Mouse (Mus musculus) neural tube, embryonic 15.5 days (tissue): ENCODE data around the gene Rsrc1. TPM values are rescaled to one million over a fixed set of nuclear protein-coding genes. Genes with fewer than 3 reads are reported as not detected.
"Not testable (repeated sequence)": the region's sequence is repeated elsewhere in the genome, so short reads cannot be mapped to it uniquely, and the experiment has no call there.

Experiments
- ATAC-seq: fragments of 200-750 bp; cut with Nextera tagmentation; 2 replicates; pipeline ENCODE4 v1.8.0; 2017; ENCODE audit warnings: mild to moderate bottlenecking, moderate TSS enrichment, moderate library complexity; ENCODE audit not compliant: low FRiP score
- H3K27ac ChIP-seq: fragments of 300-500 bp; sonication (generic); replicated peaks from 2 replicates; pipeline ENCODE4 v1.5.1; 2015; ENCODE audit warnings: mild to moderate bottlenecking, inconsistent platforms
- H3K27me3 ChIP-seq: fragments of 300-500 bp; sonication (generic); replicated peaks from 2 replicates; pipeline ENCODE4 v1.6.1; 2015; ENCODE audit warnings: inconsistent platforms
- H3K36me3 ChIP-seq: fragments of 300-500 bp; sonication (generic); 2 replicates; pipeline ENCODE4 v1.6.1; 2015; ENCODE audit warnings: inconsistent platforms
- H3K4me1 ChIP-seq: fragments of 300-500 bp; sonication (generic); 2 replicates; pipeline ENCODE4 v1.6.1; 2015; ENCODE audit warnings: inconsistent platforms
- H3K4me2 ChIP-seq: fragments of 300-500 bp; sonication (generic); 2 replicates; pipeline ENCODE4 v1.6.1; 2015; ENCODE audit warnings: inconsistent platforms, mild to moderate bottlenecking, moderate library complexity
- H3K4me3 ChIP-seq: fragments of 300-500 bp; sonication (generic); replicated peaks from 2 replicates; pipeline ENCODE4 v1.5.1; 2015; ENCODE audit warnings: mild to moderate bottlenecking, inconsistent platforms
- H3K9ac ChIP-seq: fragments of 300-500 bp; sonication (generic); replicated peaks from 2 replicates; pipeline ENCODE4 v1.6.1; 2015; ENCODE audit warnings: mild to moderate bottlenecking, inconsistent platforms
- H3K9me3 ChIP-seq: fragments of 300-500 bp; sonication (generic); replicated peaks from 2 replicates; pipeline ENCODE4 v1.6.1; 2016; ENCODE audit warnings: inconsistent platforms
- WGBS: fragments of 180-500 bp; shearing (Covaris S2); methylation state at CpG from one replicate; pipeline ENCODE4 v1.1.7; 2015; ENCODE audit warnings: mixed read lengths; 5-methylcytosine and 5-hydroxymethylcytosine counted together
- polyA plus RNA-seq: library from polyadenylated mRNA; unstranded; fragments of >200 nt; fragmentation: Nextera tagmentation; extraction: Ambion mirVana; gene quantifications from 2 replicates; pipeline ENCODE4 v1.2.1, GENCODE M21; 2015

Gene Rsrc1
- polyA plus RNA-seq, 1 experiment from 2014 or later: 29.9 TPM

- Histone ChIP-seq H3K27me3 (no peaks in the 10 kb centered on the region), H3K9me3 (no peaks in the 10 kb centered on the region), H3K4me1 (no peaks in the 10 kb centered on the region), H3K4me3 (no peak overlapping the region), H3K4me2 (no peak overlapping the region), H3K36me3 (peaks cover 11% of the 10 kb centered on the region), H3K9ac (no peak overlapping the region), H3K27ac (no peak overlapping the region)
- WGBS: 98% methylated on average over 1 of the region's 1 CpGs
- ATAC-seq: no peak
Observed at GRCm38 (mm10) chr3:66996820-66997219, 15.6 kb downstream of the Rsrc1 start.

GRCm38 (mm10) chr3:67036387-67037062 lies 55.3 kb downstream of the Rsrc1 start:
- ATAC-seq: no peak; the same call in 1 of the 2 replicates
- H3K4me1 ChIP-seq: no peaks in the 10 kb centered on the region
- no peak overlapping the region for H3K4me3 ChIP-seq
- no peaks in the 10 kb centered on the region for H3K27me3 ChIP-seq
- H3K36me3 ChIP-seq: no peaks in the 10 kb centered on the region
- WGBS: 54% methylated on average over 6 of the region's 6 CpGs
- H3K27ac ChIP-seq: no peak overlapping the region
- H3K4me2 ChIP-seq: no peak overlapping the region
- no peaks in the 10 kb centered on the region for H3K9me3 ChIP-seq
- no peak overlapping the region for H3K9ac ChIP-seq

GRCm38 (mm10) chr3:67059755-67060154 lies 78.6 kb downstream of the Rsrc1 start:
- no peak overlapping the region for H3K27ac ChIP-seq
- ATAC-seq: no peak
- H3K9me3 ChIP-seq: 0 out of 2 replicates have a peak, but pooled peaks cover 4% of the 10 kb centered on the region
- no peak overlapping the region for H3K4me3 ChIP-seq
- no peaks in the 10 kb centered on the region for H3K27me3 ChIP-seq
- WGBS: 98% methylated on average over 2 of the region's 2 CpGs
- H3K36me3 ChIP-seq: 0 out of 2 replicates have a peak, but pooled peaks cover 2% of the 10 kb centered on the region
- H3K4me2 ChIP-seq: no peak overlapping the region
- no peak overlapping the region for H3K9ac ChIP-seq
- H3K4me1 ChIP-seq: no peaks in the 10 kb centered on the region

- Histone ChIP-seq H3K27ac (no peak overlapping the region), H3K9me3 (no peaks in the 10 kb centered on the region), H3K4me1 (no peaks in the 10 kb centered on the region), H3K27me3 (no peaks in the 10 kb centered on the region), H3K4me3 (no peak overlapping the region), H3K9ac (no peak overlapping the region), H3K4me2 (no peak overlapping the region), H3K36me3 (no peaks in the 10 kb centered on the region)
- 59% methylated on average over 11 of the region's 11 CpGs for WGBS
- ATAC-seq: no peak
Observed at GRCm38 (mm10) chr3:67070575-67071488, 89.6 kb downstream of the Rsrc1 start.

- not testable (repeated sequence) for H3K27me3 ChIP-seq, H3K4me2 ChIP-seq, H3K27ac ChIP-seq, H3K4me3 ChIP-seq, H3K9ac ChIP-seq, H3K36me3 ChIP-seq, H3K4me1 ChIP-seq, H3K9me3 ChIP-seq, ATAC-seq
Observed at GRCm38 (mm10) chr3:67073653-67074052, 92.5 kb downstream of the Rsrc1 start.

GRCm38 (mm10) chr3:67075484-67075883 lies 94.3 kb downstream of the Rsrc1 start:
- Histone ChIP-seq H3K9me3 (no peaks in the 10 kb centered on the region), H3K36me3 (no peaks in the 10 kb centered on the region), H3K9ac (no peak overlapping the region), H3K4me2 (no peak overlapping the region), H3K27me3 (no peaks in the 10 kb centered on the region), H3K27ac (no peak overlapping the region), H3K4me1 (no peaks in the 10 kb centered on the region), H3K4me3 (no peak overlapping the region)
- ATAC-seq: no peak
- 92% methylated on average over 2 of the region's 2 CpGs for WGBS

DNA sequence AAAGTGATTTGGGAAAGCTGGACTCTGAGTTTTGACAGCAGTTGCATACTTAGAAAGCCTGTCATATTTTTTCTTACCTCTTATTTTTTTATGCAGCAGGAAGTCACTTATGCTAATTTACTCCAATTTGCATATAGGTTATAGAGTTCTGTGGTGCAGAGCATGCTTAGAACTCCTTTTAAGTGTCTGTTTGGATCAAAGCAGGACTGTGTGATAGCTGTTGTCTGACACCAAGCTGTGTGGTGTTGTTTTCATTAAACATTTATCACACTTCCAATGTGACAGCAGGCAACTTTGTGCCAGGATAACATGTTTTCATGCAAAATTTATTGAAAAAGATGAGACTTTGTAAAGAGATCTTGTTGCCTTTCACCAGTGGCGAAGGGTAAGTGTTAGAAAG lies 103.6 kb downstream of the Rsrc1 start:
- Histone ChIP-seq H3K4me2 (no peak overlapping the region), H3K27me3 (no peaks in the 10 kb centered on the region), H3K4me3 (no peak overlapping the region), H3K36me3 (no peaks in the 10 kb centered on the region), H3K9ac (no peak overlapping the region), H3K27ac (no peak overlapping the region), H3K9me3 (no peaks in the 10 kb centered on the region), H3K4me1 (no peaks in the 10 kb centered on the region)
- WGBS: 87% methylated on average over 1 of the region's 1 CpGs
- ATAC-seq: no peak

GRCm38 (mm10) chr3:67108428-67108827 lies 127.2 kb downstream of the Rsrc1 start:
- 93% methylated on average over 3 of the region's 3 CpGs for WGBS
- Histone ChIP-seq H3K4me1 (no peaks in the 10 kb centered on the region), H3K27ac (no peak overlapping the region)

DNA sequence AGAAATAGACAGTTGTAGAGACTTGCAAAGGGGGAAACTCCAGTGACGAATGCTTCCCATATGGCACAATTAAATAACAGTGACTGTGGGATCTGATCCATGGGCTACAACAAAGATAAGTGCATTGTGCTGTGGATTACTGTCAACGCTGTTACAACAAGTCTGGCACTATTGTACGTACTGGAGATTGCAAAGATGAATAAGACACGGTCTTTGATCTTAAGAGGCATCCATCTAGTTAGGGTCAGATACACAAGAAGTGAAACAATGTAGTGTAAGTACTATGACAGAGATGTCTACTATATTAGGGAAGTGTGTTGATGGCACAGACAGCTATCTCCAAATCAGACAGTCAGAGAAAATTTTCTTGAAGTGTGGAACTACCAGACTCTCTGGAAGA lies 135.1 kb downstream of the Rsrc1 start:
- 85% methylated on average over 4 of the region's 4 CpGs for WGBS
- Histone ChIP-seq H3K9ac (no peak overlapping the region), H3K4me2 (no peak overlapping the region), H3K4me3 (no peak overlapping the region), H3K36me3 (no peaks in the 10 kb centered on the region), H3K27me3 (no peaks in the 10 kb centered on the region), H3K9me3 (no peaks in the 10 kb centered on the region), H3K27ac (no peak overlapping the region), H3K4me1 (no peaks in the 10 kb centered on the region)
- ATAC-seq: no peak

More at GRCm38 (mm10) chr3:67108428-67108827, 127.2 kb downstream of the Rsrc1 start:
- H3K9me3 ChIP-seq: no peaks in the 10 kb centered on the region
- no peak overlapping the region for H3K9ac ChIP-seq
- no peak overlapping the region for H3K4me3 ChIP-seq
- H3K4me2 ChIP-seq: no peak overlapping the region
- H3K36me3 ChIP-seq: no peaks in the 10 kb centered on the region
- H3K27me3 ChIP-seq: no peaks in the 10 kb centered on the region
- no peak for ATAC-seq

GRCm38 (mm10) chr3:67132521-67132920 lies 151.3 kb downstream of the Rsrc1 start:
- no peaks in the 10 kb centered on the region for H3K27me3 ChIP-seq
- WGBS: 76% methylated on average over 3 of the region's 3 CpGs
- no peak overlapping the region for H3K27ac ChIP-seq
- no peak overlapping the region for H3K4me2 ChIP-seq
- H3K4me1 ChIP-seq: no peaks in the 10 kb centered on the region
- H3K9ac ChIP-seq: no peak overlapping the region
- H3K36me3 ChIP-seq: no peaks in the 10 kb centered on the region; the same call in 1 of the 2 replicates
- no peak for ATAC-seq
- 0 out of 2 replicates have a peak, but pooled peaks cover 5% of the 10 kb centered on the region for H3K9me3 ChIP-seq
- no peak overlapping the region for H3K4me3 ChIP-seq

GRCm38 (mm10) chr3:67135749-67136375 lies 154.7 kb downstream of the Rsrc1 start:
- H3K4me2 ChIP-seq: no peak overlapping the region
- H3K36me3 ChIP-seq: no peaks in the 10 kb centered on the region

More at GRCm38 (mm10) chr3:67135749-67136375, 154.7 kb downstream of the Rsrc1 start:
- Histone ChIP-seq H3K27ac (no peak overlapping the region), H3K27me3 (no peaks in the 10 kb centered on the region), H3K9ac (no peak overlapping the region), H3K4me1 (no peaks in the 10 kb centered on the region), H3K9me3 (no peaks in the 10 kb centered on the region), H3K4me3 (no peak overlapping the region)
- WGBS: 93% methylated on average over 2 of the region's 2 CpGs
- no peak for ATAC-seq
